Mouse (Mus musculus) testis, adult 2 months (tissue): ENCODE measurements around the gene Zfp358. TPM values are rescaled to one million over a fixed set of nuclear protein-coding genes. Genes with fewer than 3 reads are reported as not detected.

Experiments
- H3K27ac ChIP-seq: fragments of 200-500 bp; 2 replicates; pipeline ENCODE4 v1.5.1; 2012; ENCODE audit warnings: low read depth, low read length; ENCODE audit not compliant: control insufficient read depth, insufficient read depth
- H3K27me3 ChIP-seq: fragments of 200-500 bp; 2 replicates; pipeline ENCODE4 v1.6.1; 2012; ENCODE audit warnings: mild to moderate bottlenecking, low read length, moderate library complexity; ENCODE audit not compliant: control insufficient read depth, insufficient read depth
- H3K36me3 ChIP-seq: fragments of 200-500 bp; 2 replicates; pipeline ENCODE4 v1.6.1; 2012; ENCODE audit warnings: mild to moderate bottlenecking, low read length; ENCODE audit not compliant: control insufficient read depth, insufficient read depth
- H3K4me1 ChIP-seq: fragments of 200-500 bp; 2 replicates; pipeline ENCODE4 v1.6.1; 2012; ENCODE audit warnings: low read length; ENCODE audit not compliant: control insufficient read depth, insufficient read depth
- H3K4me3 ChIP-seq: fragments of 200-500 bp; 2 replicates; pipeline ENCODE4 v1.5.1; 2012; ENCODE audit warnings: low read depth, mild to moderate bottlenecking, low read length, moderate library complexity, mixed read lengths; ENCODE audit not compliant: control insufficient read depth
- CTCF ChIP-seq: fragments of 200-500 bp; IDR thresholded peaks from 2 replicates; pipeline ENCODE4 v1.5.1; 2012; ENCODE audit warnings: low read depth, mild to moderate bottlenecking, inconsistent platforms, low read length, moderate library complexity; ENCODE audit not compliant: control insufficient read depth, insufficient read depth, insufficient replicate concordance
- POLR2A ChIP-seq: fragments of 200-500 bp; IDR thresholded peaks from 2 replicates; pipeline ENCODE4 v1.6.1; 2012; ENCODE audit warnings: low read depth, mild to moderate bottlenecking, inconsistent platforms, low read length, moderate library complexity; ENCODE audit not compliant: control insufficient read depth
- polyA plus RNA-seq: library from polyadenylated mRNA; depleted of rRNA; stranded (reverse); fragments of >200 nt; gene quantifications from 2 replicates; pipeline ENCODE4 v1.2.3, GENCODE M21; 2012

The Zfp358 gene
- polyA plus RNA-seq, 1 experiment = 3.8 TPM

DNA sequence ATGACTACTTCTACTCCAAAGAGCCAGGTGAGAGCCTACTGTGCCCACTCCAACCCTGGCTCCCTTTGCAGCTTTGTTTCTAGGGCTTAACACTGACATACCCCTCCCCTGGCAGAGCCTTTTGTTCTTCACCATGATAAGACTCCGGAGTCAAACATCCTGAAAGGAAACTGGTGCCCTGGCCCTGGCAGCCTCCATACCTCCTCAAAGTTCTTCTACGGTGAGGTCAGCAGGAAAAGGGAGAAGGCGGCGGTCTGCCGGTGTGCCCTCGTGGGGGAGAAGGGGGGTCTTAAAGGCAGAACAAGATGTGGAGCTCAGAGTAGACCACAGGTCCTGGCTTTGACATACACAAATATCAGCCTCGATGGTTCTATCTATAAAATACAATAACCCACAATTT is 9.4 kb upstream of the Zfp358 start:
- peaks cover 8% of the 10 kb centered on the region for H3K4me1 ChIP-seq

GRCm38 (mm10) chr8:3485192-3485591 is 7.7 kb upstream of the Zfp358 start:
- no peaks in the 10 kb centered on the region for H3K36me3 ChIP-seq
- H3K27ac ChIP-seq = no peak overlapping the region
- H3K4me3 ChIP-seq = no peak overlapping the region
- peaks cover 8% of the 10 kb centered on the region for H3K4me1 ChIP-seq
- no peak for TF ChIP-seq CTCF
- TF ChIP-seq POLR2A = no peak
- no peaks in the 10 kb centered on the region for H3K27me3 ChIP-seq

More for the DNA sequence above, 9.4 kb upstream of the Zfp358 start:
- no peaks in the 10 kb centered on the region for H3K36me3 ChIP-seq
- no peak for TF ChIP-seq CTCF
- no peak for TF ChIP-seq POLR2A
- H3K27me3 ChIP-seq = no peaks in the 10 kb centered on the region
- H3K27ac ChIP-seq = no peak overlapping the region
- H3K4me3 ChIP-seq = no peak overlapping the region

DNA sequence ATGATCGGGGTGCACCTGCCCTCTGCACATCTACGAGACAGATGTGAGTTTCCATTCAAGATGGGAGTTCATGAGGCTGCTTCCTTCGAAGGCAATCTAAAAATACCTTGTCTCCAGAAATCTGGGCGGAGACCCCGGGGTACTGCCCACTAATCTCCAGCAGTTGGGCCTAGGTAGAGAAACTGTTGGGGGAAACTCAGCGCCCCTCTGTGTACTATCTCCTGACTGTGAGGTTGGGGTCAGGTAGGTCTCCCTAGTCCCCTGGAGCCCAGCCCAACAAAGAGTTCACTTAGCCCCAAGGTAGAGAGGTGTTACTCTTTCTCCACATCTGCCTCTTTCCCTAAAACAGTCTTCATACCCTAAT is 889 bp downstream of the Zfp358 start:
- TF ChIP-seq CTCF = no peak
- Histone ChIP-seq H3K4me1 (peaks cover 11% of the 10 kb centered on the region), H3K27ac (no peak overlapping the region), H3K4me3 (no peak overlapping the region), H3K36me3 (no peaks in the 10 kb centered on the region), H3K27me3 (no peaks in the 10 kb centered on the region)

DNA sequence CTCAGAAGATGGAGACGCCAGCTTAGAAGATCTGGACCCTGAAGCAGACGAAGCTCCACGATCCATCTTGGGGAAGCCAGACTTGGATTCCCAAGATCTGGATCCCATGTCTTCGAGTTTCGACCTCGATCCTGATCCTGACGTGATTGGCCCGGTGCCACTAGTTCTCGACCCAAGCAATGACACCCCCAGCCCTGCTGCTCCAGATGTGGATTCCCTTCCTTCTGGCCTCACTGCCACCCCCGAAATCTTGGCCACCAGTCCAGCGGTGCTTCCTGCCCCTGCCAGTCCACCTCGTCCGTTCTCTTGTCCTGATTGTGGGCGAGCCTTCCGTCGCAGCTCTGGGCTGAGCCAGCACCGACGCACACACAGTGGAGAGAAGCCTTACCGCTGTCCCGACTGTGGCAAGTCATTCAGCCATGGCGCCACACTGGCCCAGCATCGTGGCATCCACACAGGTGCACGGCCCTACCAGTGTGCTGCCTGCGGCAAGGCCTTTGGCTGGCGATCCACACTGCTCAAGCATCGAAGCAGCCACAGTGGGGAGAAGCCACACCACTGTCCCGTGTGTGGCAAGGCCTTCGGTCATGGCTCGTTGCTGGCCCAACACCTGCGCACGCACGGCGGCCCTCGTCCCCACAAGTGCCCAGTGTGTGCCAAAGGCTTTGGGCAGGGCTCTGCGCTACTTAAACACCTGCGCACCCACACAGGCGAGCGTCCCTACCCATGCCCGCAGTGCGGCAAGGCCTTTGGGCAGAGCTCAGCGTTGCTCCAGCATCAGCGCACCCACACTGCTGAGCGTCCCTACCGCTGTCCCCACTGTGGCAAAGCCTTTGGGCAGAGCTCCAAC is 2.9 kb downstream of the Zfp358 start:
- no peak overlapping the region for H3K27ac ChIP-seq
- no peaks in the 10 kb centered on the region for H3K27me3 ChIP-seq
- peaks cover 12% of the 10 kb centered on the region for H3K4me1 ChIP-seq
- H3K4me3 ChIP-seq = no peak overlapping the region
- H3K36me3 ChIP-seq = no peaks in the 10 kb centered on the region
- TF ChIP-seq CTCF (no peak), POLR2A (no peak)

DNA sequence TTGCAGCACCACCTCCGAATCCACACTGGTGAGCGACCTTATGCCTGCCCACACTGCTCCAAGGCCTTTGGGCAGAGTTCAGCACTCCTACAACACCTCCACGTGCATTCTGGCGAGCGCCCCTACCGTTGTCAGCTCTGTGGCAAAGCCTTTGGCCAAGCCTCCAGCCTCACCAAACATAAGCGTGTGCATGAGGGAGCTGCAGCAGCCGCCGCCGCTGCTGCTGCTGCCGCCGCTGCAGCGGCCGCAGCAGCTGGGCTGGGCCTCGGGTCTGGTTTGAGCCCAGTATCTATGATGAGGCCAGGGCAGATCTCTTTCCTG is 3.5 kb downstream of the Zfp358 start:
- TF ChIP-seq CTCF (no peak), POLR2A (no peak)
- Histone ChIP-seq H3K4me1 (peaks cover 18% of the 10 kb centered on the region), H3K4me3 (no peak overlapping the region), H3K27ac (no peak overlapping the region), H3K27me3 (no peaks in the 10 kb centered on the region), H3K36me3 (no peaks in the 10 kb centered on the region)

- H3K4me3 ChIP-seq = no peak overlapping the region
- no peaks in the 10 kb centered on the region for H3K36me3 ChIP-seq
- no peaks in the 10 kb centered on the region for H3K27me3 ChIP-seq
- TF ChIP-seq CTCF = no peak
- no peak for TF ChIP-seq POLR2A
- no peak overlapping the region for H3K27ac ChIP-seq
- H3K4me1 ChIP-seq = peaks cover 10% of the 10 kb centered on the region
Observed at GRCm38 (mm10) chr8:3498583-3498982, 5.6 kb downstream of the Zfp358 start.

DNA sequence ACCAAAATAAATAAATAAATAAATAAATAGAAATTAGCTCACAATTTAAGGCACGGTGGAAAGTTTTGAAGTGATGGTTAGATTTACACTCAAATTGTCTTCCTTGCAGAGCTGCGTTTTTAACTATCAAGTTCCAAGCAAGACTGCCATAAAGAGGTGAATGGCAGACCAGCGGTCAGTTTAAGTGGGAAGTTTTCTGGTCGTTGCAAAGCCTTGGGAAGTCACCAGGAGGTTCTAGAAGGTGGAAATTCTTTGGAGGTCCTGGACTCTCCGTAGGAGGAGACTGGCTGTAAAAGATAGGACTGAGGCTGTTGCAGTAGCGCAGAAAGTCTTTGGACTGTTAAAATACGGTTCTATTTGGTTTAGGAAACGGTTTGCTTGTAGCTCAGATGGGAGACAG is 6.8 kb downstream of the Zfp358 start:
- Histone ChIP-seq H3K36me3 (no peaks in the 10 kb centered on the region), H3K4me3 (peak overlapping the region; percentile 86), H3K27me3 (no peaks in the 10 kb centered on the region), H3K4me1 (peaks cover 10% of the 10 kb centered on the region), H3K27ac (peak overlapping the region; percentile 56)
- TF ChIP-seq POLR2A (no peak), CTCF (no peak)
